Mouse (Mus musculus) retina, postnatal 7 days (tissue): ENCODE measurements around the gene Msh5.
"Not testable (repeated sequence)": the region's sequence is repeated elsewhere in the genome, so short reads cannot be mapped to it uniquely, and the experiment has no call there.

ENCODE experiments used
- DNase-seq: peaks from one replicate; pipeline ENCODE4 v3.0.0-alpha.2; 2012; ENCODE audit warnings: low read depth, low spot score

The Msh5 gene

GRCm38 (mm10) chr17:35048932-35049440 is 2.4 kb upstream of the Msh5 start:
- DNase-seq, result no peak

- no peak for DNase-seq
Measured at GRCm38 (mm10) chr17:35048149-35048931, 1.8 kb upstream of the Msh5 start.

GRCm38 (mm10) chr17:35047688-35048087 is 1.1 kb upstream of the Msh5 start:
- DNase-seq, result no peak

- DNase-seq, result no peak
Measured at GRCm38 (mm10) chr17:35045807-35046680, 501 bp downstream of the Msh5 start.

GRCm38 (mm10) chr17:35044904-35045806 is 1.4 kb downstream of the Msh5 start:
- no peak for DNase-seq

- DNase-seq, result no peak
Measured at GRCm38 (mm10) chr17:35043794-35044193, 2.8 kb downstream of the Msh5 start.

GRCm38 (mm10) chr17:35039121-35039873 is 7.2 kb downstream of the Msh5 start:
- DNase-seq, result no peak

- no peak for DNase-seq
Measured at GRCm38 (mm10) chr17:35034896-35035295, 11.6 kb downstream of the Msh5 start.

GRCm38 (mm10) chr17:35033703-35034102 is 12.8 kb downstream of the Msh5 start:
- DNase-seq, result not testable (repeated sequence)

GRCm38 (mm10) chr17:35032323-35032870 is 14.1 kb downstream of the Msh5 start:
- no peak for DNase-seq

GRCm38 (mm10) chr17:35031880-35032279 is 14.7 kb downstream of the Msh5 start:
- no peak for DNase-seq

- no peak for DNase-seq
Measured at GRCm38 (mm10) chr17:35031272-35031671, 15.3 kb downstream of the Msh5 start.

- DNase-seq, result no peak
Measured at GRCm38 (mm10) chr17:35029691-35030532, 16.6 kb downstream of the Msh5 start.

- no peak for DNase-seq
Measured at GRCm38 (mm10) chr17:35028315-35028714, 18.2 kb downstream of the Msh5 start.

- no peak for DNase-seq
Measured at GRCm38 (mm10) chr17:35027277-35028068, 19.1 kb downstream of the Msh5 start, which contains the start of gene Sapcd1. Gene Sapcd1 (minus strand): TSS chr17:35028016.

- no peak for DNase-seq
Measured at GRCm38 (mm10) chr17:35026206-35026605, 20.3 kb downstream of the Msh5 start.

GRCm38 (mm10) chr17:35024691-35025488 is 21.7 kb downstream of the Msh5 start:
- no peak for DNase-seq

- DNase-seq, result no peak
Measured at GRCm38 (mm10) chr17:35024261-35024660, 22.3 kb downstream of the Msh5 start.
